Mouse (Mus musculus) hindbrain, embryonic 13.5 days (tissue): Measurements from ENCODE around the gene Ncaph2. TPM values are rescaled to one million over a fixed set of nuclear protein-coding genes. Genes with fewer than 3 reads are reported as not detected.

ENCODE experiments used
- ATAC-seq: fragments of 200-750 bp; cut with Nextera tagmentation; 2 replicates; pipeline ENCODE4 v1.8.0; 2017; ENCODE audit warnings: moderate TSS enrichment; ENCODE audit not compliant: low FRiP score
- H3K27ac ChIP-seq: fragments of 300-500 bp; sonication (generic); 2 replicates; pipeline ENCODE4 v1.5.1; 2015; ENCODE audit warnings: inconsistent platforms, mild to moderate bottlenecking, moderate library complexity
- H3K27me3 ChIP-seq: fragments of 300-500 bp; sonication (generic); 2 replicates; pipeline ENCODE4 v1.6.1; 2015; ENCODE audit warnings: mild to moderate bottlenecking, inconsistent platforms
- H3K36me3 ChIP-seq: fragments of 300-500 bp; sonication (generic); 2 replicates; pipeline ENCODE4 v1.6.1; 2015; ENCODE audit warnings: mild to moderate bottlenecking, inconsistent platforms
- H3K4me1 ChIP-seq: fragments of 300-500 bp; sonication (generic); replicated peaks from 2 replicates; pipeline ENCODE4 v1.6.1; 2015; ENCODE audit warnings: inconsistent platforms
- H3K4me2 ChIP-seq: fragments of 300-500 bp; sonication (generic); 2 replicates; pipeline ENCODE4 v1.6.1; 2015; ENCODE audit warnings: inconsistent platforms, mild to moderate bottlenecking, moderate library complexity
- H3K4me3 ChIP-seq: fragments of 300-500 bp; sonication (generic); 2 replicates; pipeline ENCODE4 v1.5.1; 2015; ENCODE audit warnings: mild to moderate bottlenecking, inconsistent platforms
- H3K9ac ChIP-seq: fragments of 300-500 bp; sonication (generic); 2 replicates; pipeline ENCODE4 v1.6.1; 2015; ENCODE audit warnings: mild to moderate bottlenecking, inconsistent platforms
- H3K9me3 ChIP-seq: fragments of 300-500 bp; sonication (generic); 2 replicates; pipeline ENCODE4 v1.6.1; 2016; ENCODE audit warnings: inconsistent platforms
- WGBS: fragments of 180-500 bp; shearing (Covaris S2); methylation state at CpG from one replicate; pipeline ENCODE4 v1.1.7; 2015; 5-methylcytosine and 5-hydroxymethylcytosine counted together
- microRNA-seq: library from miRNA; unstranded; fragments of <30 nt; microRNA quantifications from one replicate; pipeline ENCODE4, GENCODE M21; 2016
- polyA plus RNA-seq: library from polyadenylated mRNA; unstranded; fragments of >200 nt; fragmentation: Nextera tagmentation; extraction: Ambion mirVana; gene quantifications from 2 replicates; pipeline ENCODE4 v1.2.1, GENCODE M21; 2015

Gene Ncaph2
- polyA plus RNA-seq, 1 experiment from 2014 or later, result 104 TPM

DNA sequence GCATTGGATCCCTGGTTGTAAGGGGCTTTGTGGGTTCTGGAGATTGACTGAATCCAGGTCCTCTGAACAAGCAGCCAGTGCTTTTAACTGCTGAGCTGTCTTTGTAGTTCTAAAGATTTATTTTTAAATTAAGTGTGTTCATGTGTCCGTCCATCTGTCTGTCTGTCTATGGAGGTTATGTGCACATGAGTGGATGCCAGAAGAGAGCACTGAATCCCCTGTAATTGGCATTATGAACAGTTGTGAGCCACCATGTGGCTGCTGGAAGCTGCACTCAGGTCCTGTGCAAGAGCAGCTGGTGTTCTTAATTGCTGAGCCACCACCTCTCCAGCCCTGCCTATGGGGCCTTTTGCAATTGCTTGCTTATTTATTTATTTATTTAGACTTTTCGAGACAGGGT lies 42.6 kb downstream of the Ncaph2 start:
- no peak for ATAC-seq
- Histone ChIP-seq H3K27ac (no peak overlapping the region), H3K36me3 (no peaks in the 10 kb centered on the region), H3K4me2 (no peak overlapping the region), H3K27me3 (no peaks in the 10 kb centered on the region), H3K4me1 (no peaks in the 10 kb centered on the region), H3K9ac (no peak overlapping the region), H3K9me3 (no peaks in the 10 kb centered on the region), H3K4me3 (no peak overlapping the region)
- WGBS, result 77% methylated on average over 2 of the region's 2 CpGs

DNA sequence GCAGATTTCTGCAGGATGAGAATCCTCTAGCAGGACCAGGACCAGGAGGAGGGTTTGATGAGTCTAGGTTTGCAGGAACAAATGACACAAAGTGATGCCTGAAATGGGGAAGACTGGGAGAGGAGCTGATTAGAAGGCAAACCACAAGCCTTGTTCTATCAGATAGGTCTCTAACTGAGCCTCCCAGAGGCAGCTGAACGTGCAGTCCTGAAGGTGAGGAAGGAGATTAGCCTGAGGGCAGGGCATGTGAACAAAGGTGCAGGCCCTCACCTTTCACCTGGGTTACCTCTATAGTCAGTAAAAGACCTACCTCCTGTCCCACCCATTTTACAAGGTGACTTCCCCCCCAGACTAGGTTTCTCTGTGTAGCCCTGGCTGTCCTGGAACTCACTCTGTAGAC lies 44.2 kb downstream of the Ncaph2 start:
- Histone ChIP-seq H3K27ac (no peak overlapping the region), H3K36me3 (no peaks in the 10 kb centered on the region), H3K4me3 (no peak overlapping the region), H3K9ac (no peak overlapping the region), H3K4me2 (no peak overlapping the region), H3K9me3 (no peaks in the 10 kb centered on the region), H3K4me1 (no peaks in the 10 kb centered on the region), H3K27me3 (no peaks in the 10 kb centered on the region)
- 90% methylated on average over 1 of the region's 1 CpGs for WGBS
- no peak for ATAC-seq

DNA sequence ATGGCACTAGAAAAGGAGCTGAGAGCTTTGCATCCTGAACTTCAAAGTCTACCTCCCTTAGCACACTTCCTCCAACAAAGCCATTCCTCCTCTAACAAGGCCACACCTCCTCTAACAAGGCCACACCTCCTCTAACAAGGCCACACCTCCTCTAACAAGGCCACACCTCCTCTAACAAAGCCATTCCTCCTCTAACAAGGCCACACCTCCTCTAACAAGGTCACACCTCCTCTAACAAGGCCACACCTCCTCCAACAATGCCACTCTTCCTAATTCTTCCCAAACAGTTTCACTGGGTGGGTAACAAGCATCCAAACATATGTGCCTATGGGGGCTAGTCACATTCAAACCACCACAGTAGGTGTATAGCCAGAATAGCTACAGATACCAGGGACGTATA lies 47.0 kb downstream of the Ncaph2 start:
- H3K4me2 ChIP-seq, result no peak overlapping the region
- no peaks in the 10 kb centered on the region for H3K27me3 ChIP-seq
- H3K36me3 ChIP-seq, result no peaks in the 10 kb centered on the region
- no peak for ATAC-seq
- H3K9me3 ChIP-seq, result 0 out of 2 replicates have a peak, but pooled peaks cover 3% of the 10 kb centered on the region
- no peak overlapping the region for H3K9ac ChIP-seq
- H3K27ac ChIP-seq, result no peak overlapping the region
- WGBS, result 87% methylated on average over 1 of the region's 1 CpGs
- H3K4me3 ChIP-seq, result no peak overlapping the region
- no peaks in the 10 kb centered on the region for H3K4me1 ChIP-seq

GRCm38 (mm10) chr15:89404831-89405623 lies 49.5 kb downstream of the Ncaph2 start:
- WGBS, result 88% methylated on average over 10 of the region's 10 CpGs
- H3K4me1 ChIP-seq, result no peaks in the 10 kb centered on the region

GRCm38 (mm10) chr15:89406691-89407090 lies 51.2 kb downstream of the Ncaph2 start:
- ATAC-seq, result no peak
- Histone ChIP-seq H3K9me3 (peaks cover 13% of the 10 kb centered on the region), H3K4me2 (no peak overlapping the region), H3K9ac (no peak overlapping the region), H3K27ac (no peak overlapping the region), H3K36me3 (no peaks in the 10 kb centered on the region), H3K27me3 (no peaks in the 10 kb centered on the region), H3K4me1 (no peaks in the 10 kb centered on the region), H3K4me3 (no peak overlapping the region)

More at GRCm38 (mm10) chr15:89404831-89405623, 49.5 kb downstream of the Ncaph2 start:
- no peak for ATAC-seq
- Histone ChIP-seq H3K4me2 (no peak overlapping the region), H3K4me3 (no peak overlapping the region), H3K27ac (no peak overlapping the region), H3K9me3 (peaks cover 13% of the 10 kb centered on the region), H3K36me3 (no peaks in the 10 kb centered on the region), H3K27me3 (no peaks in the 10 kb centered on the region), H3K9ac (no peak overlapping the region)

DNA sequence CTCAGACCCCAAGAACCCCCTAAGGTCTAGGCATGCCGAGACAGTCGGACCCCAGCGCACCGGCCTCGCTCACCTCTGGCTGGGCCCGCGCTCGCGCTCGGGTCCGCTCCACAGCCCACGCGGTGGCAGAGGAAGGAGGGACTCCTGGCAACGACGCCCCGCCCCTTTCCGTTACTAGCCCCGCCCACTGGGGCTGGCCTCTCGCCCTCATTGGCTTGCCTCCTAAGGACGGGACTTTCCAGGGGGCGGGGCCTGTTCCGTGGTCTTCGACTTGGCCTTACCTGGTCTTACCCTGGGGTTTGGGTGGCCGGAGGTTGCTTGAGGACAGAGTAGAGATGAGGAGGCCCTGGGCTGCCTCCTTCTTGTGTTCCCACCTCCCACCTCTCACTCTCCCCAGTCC lies 54.6 kb downstream of the Ncaph2 start, which contains the start of gene Syce3:
TSS of gene Syce3 (minus strand) at position 386 of the 400 bp plus-strand sequence.
- Histone ChIP-seq H3K27me3 (no peaks in the 10 kb centered on the region), H3K4me3 (no peak within 1 kb of the TSS), H3K4me2 (no peak within 1 kb of the TSS), H3K4me1 (no peaks in the 10 kb centered on the region), H3K9ac (no peak within 1 kb of the TSS), H3K36me3 (no peaks in the 10 kb centered on the region), H3K9me3 (peaks cover 13% of the 10 kb centered on the region), H3K27ac (no peak within 1 kb of the TSS)
- ATAC-seq, result no peak
- 88% methylated on average over 22 of the region's 24 CpGs for WGBS

DNA sequence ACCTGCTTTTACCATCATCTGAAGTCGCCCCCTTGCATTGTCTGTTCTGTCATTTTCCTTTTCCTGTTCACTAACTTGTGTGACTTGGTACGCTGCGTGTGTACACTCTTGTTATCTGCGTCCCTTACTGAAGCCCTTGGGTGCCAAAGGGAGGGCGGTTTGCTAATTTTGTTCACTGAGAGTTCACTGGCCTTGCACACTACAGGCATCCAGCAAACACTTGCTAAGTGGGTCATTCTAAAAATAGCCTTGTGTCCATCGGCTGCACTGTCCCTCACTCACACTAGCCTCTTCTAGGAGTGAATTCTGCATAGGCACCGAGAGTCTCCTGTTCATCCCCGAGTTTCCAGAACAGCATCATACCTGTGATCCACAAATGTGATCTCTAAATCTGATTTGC lies 59.8 kb downstream of the Ncaph2 start:
- no peak overlapping the region for H3K4me2 ChIP-seq
- H3K9ac ChIP-seq, result no peak overlapping the region
- peaks cover 43% of the 10 kb centered on the region for H3K36me3 ChIP-seq
- 94% methylated on average over 8 of the region's 8 CpGs for WGBS
- no peaks in the 10 kb centered on the region for H3K27me3 ChIP-seq
- H3K4me1 ChIP-seq, result no peaks in the 10 kb centered on the region
- H3K4me3 ChIP-seq, result no peak overlapping the region
- no peak overlapping the region for H3K27ac ChIP-seq
- H3K9me3 ChIP-seq, result no peaks in the 10 kb centered on the region
- ATAC-seq, result no peak

- H3K4me1 ChIP-seq, result no peaks in the 10 kb centered on the region
- no peaks in the 10 kb centered on the region for H3K9me3 ChIP-seq
- H3K4me2 ChIP-seq, result no peak overlapping the region
- H3K9ac ChIP-seq, result no peak overlapping the region
- H3K4me3 ChIP-seq, result no peak overlapping the region
- WGBS, result 92% methylated on average over 9 of the region's 9 CpGs
- no peaks in the 10 kb centered on the region for H3K27me3 ChIP-seq
- no peak overlapping the region for H3K27ac ChIP-seq
- peaks cover 86% of the 10 kb centered on the region for H3K36me3 ChIP-seq
- ATAC-seq, result no peak
Observed at GRCm38 (mm10) chr15:89421938-89422337, 66.4 kb downstream of the Ncaph2 start.

Small RNAs within 50 kb of the gene (microRNA-seq; reads per million reads assigned to microRNA genes)
- not detected for gene Mir6959

Other genes starting within 250 kb of the Ncaph2 start
- 17.5 and 18.9 TPM in 2 replicates for gene Tubgcp6, start 232.6 kb upstream of the Ncaph2 start, polyA plus RNA-seq
- gene Hdac10, start 227.0 kb upstream of the Ncaph2 start, polyA plus RNA-seq, result 24.3 and 24.5 TPM in 2 replicates
- gene Mapk12, start 215.0 kb upstream of the Ncaph2 start, polyA plus RNA-seq, result 5.9 and 7.1 TPM in 2 replicates
- gene Mapk11, start 206.1 kb upstream of the Ncaph2 start, polyA plus RNA-seq, result 36.1 and 36.5 TPM in 2 replicates
- 99.2 and 104 TPM in 2 replicates for gene Plxnb2, start 174.9 kb upstream of the Ncaph2 start, polyA plus RNA-seq
- gene Dennd6b, start 159.2 kb upstream of the Ncaph2 start, polyA plus RNA-seq, result 75.1 and 86.5 TPM in 2 replicates
- gene Ppp6r2, start 144.2 kb upstream of the Ncaph2 start, polyA plus RNA-seq, result 82.8 and 87.3 TPM in 2 replicates
- 78.4 and 83.3 TPM in 2 replicates for gene Sbf1, start 40.4 kb upstream of the Ncaph2 start, polyA plus RNA-seq
- not detected in 2 replicates for gene Adm2, start 33.0 kb upstream of the Ncaph2 start, polyA plus RNA-seq
- not detected in 2 replicates for gene Miox, start 21.3 kb upstream of the Ncaph2 start, polyA plus RNA-seq
- 32.2 and 32.6 TPM in 2 replicates for gene Lmf2, start 60 bp upstream of the Ncaph2 start, polyA plus RNA-seq
- 10.9 and 11.3 TPM in 2 replicates for gene Sco2, start 18.1 kb downstream of the Ncaph2 start, polyA plus RNA-seq
- gene Tymp, start 21.3 kb downstream of the Ncaph2 start, polyA plus RNA-seq, result 2.2 and 2.4 TPM in 2 replicates
- gene Odf3b, start 23.6 kb downstream of the Ncaph2 start, polyA plus RNA-seq, result 2.4 and 3.4 TPM in 2 replicates
- gene Klhdc7b, start 29.2 kb downstream of the Ncaph2 start, polyA plus RNA-seq, result 0.05 TPM in 1 of 2 replicates, not detected in the other
- gene Syce3, start 54.8 kb downstream of the Ncaph2 start, polyA plus RNA-seq, result not detected in 2 replicates
- 0.99 and 1.3 TPM in 2 replicates for gene Cpt1b, start 70.1 kb downstream of the Ncaph2 start, polyA plus RNA-seq
- gene C730034F03Rik, start 73.9 kb downstream of the Ncaph2 start, polyA plus RNA-seq, result 5.4 and 8.2 TPM in 2 replicates
- not detected in 2 replicates for gene Gm44502, start 74.0 kb downstream of the Ncaph2 start, polyA plus RNA-seq
- 92.7 and 98.4 TPM in 2 replicates for gene Chkb, start 74.2 kb downstream of the Ncaph2 start, polyA plus RNA-seq
- gene Mapk8ip2, start 98.2 kb downstream of the Ncaph2 start, polyA plus RNA-seq, result 74.0 and 80.1 TPM in 2 replicates
- gene Arsa, start 121.7 kb downstream of the Ncaph2 start, polyA plus RNA-seq, result 19.7 and 21.2 TPM in 2 replicates
- gene Shank3, start 143.9 kb downstream of the Ncaph2 start, polyA plus RNA-seq, result 11.0 and 12.1 TPM in 2 replicates
- 1.5 and 2.0 TPM in 2 replicates for gene Acr, start 212.6 kb downstream of the Ncaph2 start, polyA plus RNA-seq
- 72.5 and 73.7 TPM in 2 replicates for gene Rabl2, start 236.2 kb downstream of the Ncaph2 start, polyA plus RNA-seq